Mouse (Mus musculus): Measurements from ENCODE around the gene Sowahd. TPM values are rescaled to one million over a fixed set of nuclear protein-coding genes. Genes with fewer than 3 reads are reported as not detected.
"Not testable (repeated sequence)": the region's sequence is repeated elsewhere in the genome, so short reads cannot be mapped to it uniquely, and the experiment has no call there.

The Sowahd gene
- polyA plus RNA-seq, 1 experiment from 2014 or later, result not detected

- Histone ChIP-seq H3K9me3 (replicated peaks; ENCODE audit: control insufficient read depth, low read length, poor library complexity, severe bottlenecking) (no peaks in the 10 kb centered on the region), H3K27ac (ENCODE audit: low read length) (no peak overlapping the region), H3K4me2 (ENCODE audit: low read length) (peak overlapping the region; percentile 81), H3K4me1 (ENCODE audit: control insufficient read depth, insufficient read depth, low read length) (peaks cover 6% of the 10 kb centered on the region; the same call in 1 of the 2 replicates), H3K9ac (ENCODE audit: low read depth, low read length) (peak overlapping the region; percentile 44; the same call in 1 of the 2 replicates), H3K36me3 (ENCODE audit: control insufficient read depth, insufficient read depth, low read length) (no peaks in the 10 kb centered on the region), H3K27me3 (ENCODE audit: control insufficient read depth, insufficient read depth, low read depth, low read length) (peaks cover 14% of the 10 kb centered on the region), H3K4me3 (ENCODE audit: low read depth, low read length) (peak overlapping the region; percentile 44)
- WGBS, result 17% methylated on average over 59 of the region's 70 CpGs
- peak; percentile 51 for ATAC-seq
Measured at GRCm38 (mm10) chrX:37048890-37049823, 512 bp downstream of the Sowahd start.

- WGBS, result 85% methylated on average over 9 of the region's 9 CpGs
- H3K27me3 ChIP-seq (ENCODE audit: control insufficient read depth, insufficient read depth, low read depth, low read length), result no peaks in the 10 kb centered on the region
- no peak overlapping the region for H3K27ac ChIP-seq (ENCODE audit: low read length)
- no peak overlapping the region for H3K4me2 ChIP-seq (ENCODE audit: low read length)
- no peak overlapping the region for H3K4me3 ChIP-seq (ENCODE audit: low read depth, low read length)
- ATAC-seq, result no peak
- H3K9ac ChIP-seq (ENCODE audit: low read depth, low read length), result no peak overlapping the region
- H3K4me1 ChIP-seq (ENCODE audit: control insufficient read depth, insufficient read depth, low read length), result no peaks in the 10 kb centered on the region
- no peaks in the 10 kb centered on the region for H3K36me3 ChIP-seq (ENCODE audit: control insufficient read depth, insufficient read depth, low read length)
- no peaks in the 10 kb centered on the region for H3K9me3 ChIP-seq (replicated peaks; ENCODE audit: control insufficient read depth, low read length, poor library complexity, severe bottlenecking)
Measured at GRCm38 (mm10) chrX:37063902-37064301, 15.3 kb downstream of the Sowahd start.

- H3K36me3 ChIP-seq (ENCODE audit: control insufficient read depth, insufficient read depth, low read length), result no peaks in the 10 kb centered on the region
- no peak for ATAC-seq
- no peak overlapping the region for H3K27ac ChIP-seq (ENCODE audit: low read length)
- H3K9me3 ChIP-seq (replicated peaks; ENCODE audit: control insufficient read depth, low read length, poor library complexity, severe bottlenecking), result no peaks in the 10 kb centered on the region
- no peaks in the 10 kb centered on the region for H3K4me1 ChIP-seq (ENCODE audit: control insufficient read depth, insufficient read depth, low read length)
- no peaks in the 10 kb centered on the region for H3K27me3 ChIP-seq (ENCODE audit: control insufficient read depth, insufficient read depth, low read depth, low read length)
- H3K9ac ChIP-seq (ENCODE audit: low read depth, low read length), result no peak overlapping the region
- WGBS, result 83% methylated on average over 3 of the region's 3 CpGs
- no peak overlapping the region for H3K4me2 ChIP-seq (ENCODE audit: low read length)
- no peak overlapping the region for H3K4me3 ChIP-seq (ENCODE audit: low read depth, low read length)
Measured at GRCm38 (mm10) chrX:37067299-37067698, 18.7 kb downstream of the Sowahd start.

GRCm38 (mm10) chrX:37068766-37069165 lies 20.1 kb downstream of the Sowahd start:
- no peak for ATAC-seq
- 90% methylated on average over 5 of the region's 5 CpGs for WGBS

GRCm38 (mm10) chrX:37074262-37074892 lies 25.7 kb downstream of the Sowahd start:
- Histone ChIP-seq H3K4me3 (ENCODE audit: low read depth, low read length) (no peak overlapping the region), H3K36me3 (ENCODE audit: control insufficient read depth, insufficient read depth, low read length) (no peaks in the 10 kb centered on the region), H3K27me3 (ENCODE audit: control insufficient read depth, insufficient read depth, low read depth, low read length) (no peaks in the 10 kb centered on the region), H3K9me3 (replicated peaks; ENCODE audit: control insufficient read depth, low read length, poor library complexity, severe bottlenecking) (no peaks in the 10 kb centered on the region), H3K4me2 (ENCODE audit: low read length) (no peak overlapping the region), H3K9ac (ENCODE audit: low read depth, low read length) (no peak overlapping the region), H3K4me1 (ENCODE audit: control insufficient read depth, insufficient read depth, low read length) (no peaks in the 10 kb centered on the region), H3K27ac (ENCODE audit: low read length) (no peak overlapping the region)
- peak; percentile 76 for ATAC-seq
- WGBS, result 42% methylated on average over 9 of the region's 9 CpGs

More at GRCm38 (mm10) chrX:37068766-37069165, 20.1 kb downstream of the Sowahd start:
- Histone ChIP-seq H3K9me3 (replicated peaks; ENCODE audit: control insufficient read depth, low read length, poor library complexity, severe bottlenecking) (no peaks in the 10 kb centered on the region), H3K4me1 (ENCODE audit: control insufficient read depth, insufficient read depth, low read length) (no peaks in the 10 kb centered on the region), H3K9ac (ENCODE audit: low read depth, low read length) (no peak overlapping the region), H3K27me3 (ENCODE audit: control insufficient read depth, insufficient read depth, low read depth, low read length) (no peaks in the 10 kb centered on the region), H3K36me3 (ENCODE audit: control insufficient read depth, insufficient read depth, low read length) (no peaks in the 10 kb centered on the region), H3K4me3 (ENCODE audit: low read depth, low read length) (no peak overlapping the region), H3K27ac (ENCODE audit: low read length) (no peak overlapping the region), H3K4me2 (ENCODE audit: low read length) (no peak overlapping the region)

- Histone ChIP-seq H3K27me3 (ENCODE audit: control insufficient read depth, insufficient read depth, low read depth, low read length) (no peaks in the 10 kb centered on the region), H3K4me3 (ENCODE audit: low read depth, low read length) (no peak overlapping the region), H3K9ac (ENCODE audit: low read depth, low read length) (no peak overlapping the region), H3K4me1 (ENCODE audit: control insufficient read depth, insufficient read depth, low read length) (no peaks in the 10 kb centered on the region), H3K27ac (ENCODE audit: low read length) (no peak overlapping the region), H3K9me3 (replicated peaks; ENCODE audit: control insufficient read depth, low read length, poor library complexity, severe bottlenecking) (no peaks in the 10 kb centered on the region), H3K36me3 (ENCODE audit: control insufficient read depth, insufficient read depth, low read length) (no peaks in the 10 kb centered on the region), H3K4me2 (ENCODE audit: low read length) (no peak overlapping the region)
- ATAC-seq, result no peak
- 84% methylated on average over 8 of the region's 8 CpGs for WGBS
Measured at GRCm38 (mm10) chrX:37076651-37077050, 28.0 kb downstream of the Sowahd start.

- not testable (repeated sequence) for H3K9me3 ChIP-seq (replicated peaks; ENCODE audit: control insufficient read depth, low read length, poor library complexity, severe bottlenecking); H3K27ac ChIP-seq (ENCODE audit: low read length); H3K4me1 ChIP-seq (ENCODE audit: control insufficient read depth, insufficient read depth, low read length); ATAC-seq; H3K9ac ChIP-seq (ENCODE audit: low read depth, low read length); H3K27me3 ChIP-seq (ENCODE audit: control insufficient read depth, insufficient read depth, low read depth, low read length); H3K36me3 ChIP-seq (ENCODE audit: control insufficient read depth, insufficient read depth, low read length); H3K4me3 ChIP-seq (ENCODE audit: low read depth, low read length); H3K4me2 ChIP-seq (ENCODE audit: low read length)
- WGBS, result 74% methylated on average over 3 of the region's 4 CpGs
Measured at GRCm38 (mm10) chrX:37080345-37080744, 31.7 kb downstream of the Sowahd start.

GRCm38 (mm10) chrX:37081194-37081593 lies 32.5 kb downstream of the Sowahd start:
- H3K4me2 ChIP-seq (ENCODE audit: low read length), result no peak overlapping the region
- no peaks in the 10 kb centered on the region for H3K36me3 ChIP-seq (ENCODE audit: control insufficient read depth, insufficient read depth, low read length)
- no peak overlapping the region for H3K9ac ChIP-seq (ENCODE audit: low read depth, low read length)
- peaks cover 10% of the 10 kb centered on the region for H3K4me1 ChIP-seq (ENCODE audit: control insufficient read depth, insufficient read depth, low read length)
- H3K27me3 ChIP-seq (ENCODE audit: control insufficient read depth, insufficient read depth, low read depth, low read length), result no peaks in the 10 kb centered on the region
- no peak overlapping the region for H3K4me3 ChIP-seq (ENCODE audit: low read depth, low read length)
- 54% methylated on average over 6 of the region's 6 CpGs for WGBS
- no peak overlapping the region for H3K27ac ChIP-seq (ENCODE audit: low read length)
- no peak for ATAC-seq
- no peaks in the 10 kb centered on the region for H3K9me3 ChIP-seq (replicated peaks; ENCODE audit: control insufficient read depth, low read length, poor library complexity, severe bottlenecking)
